Mouse (Mus musculus): ENCODE data around the gene Fam71e1. TPM values are rescaled to one million over a fixed set of nuclear protein-coding genes. Genes with fewer than 3 reads are reported as not detected.

Gene Fam71e1
- polyA plus RNA-seq, 1 experiment: 12.2 TPM

- no peak overlapping the region for H3K4me3 ChIP-seq (ENCODE audit: insufficient read depth, low read depth, low read length)
- 5% methylated on average over 1 of the region's 1 CpGs for WGBS
- TF ChIP-seq CTCF (conservative IDR thresholded peaks at IDR 0.05; ENCODE audit: insufficient read depth, insufficient read length, low read depth, low read length): no peak
- TF ChIP-seq POLR2A (IDR thresholded peaks at IDR 0.05; ENCODE audit: low read depth, low read length): no peak
- H3K36me3 ChIP-seq (ENCODE audit: control insufficient read depth, insufficient read depth, low read length): no peaks in the 10 kb centered on the region
- no peaks in the 10 kb centered on the region for H3K4me1 ChIP-seq (ENCODE audit: control insufficient read depth, insufficient read depth, low read length)
- DNase-seq: no peak
- H3K27ac ChIP-seq (ENCODE audit: insufficient read depth, low read depth, low read length): no peak overlapping the region
- H3K27me3 ChIP-seq (replicated peaks; ENCODE audit: control insufficient read depth, insufficient read depth, low read length): no peaks in the 10 kb centered on the region
Observed at GRCm38 (mm10) chr7:44472558-44472885, 23.9 kb upstream of the Fam71e1 start.

GRCm38 (mm10) chr7:44472961-44473646 is 23.3 kb upstream of the Fam71e1 start:
- WGBS: 47% methylated on average over 9 of the region's 9 CpGs
- DNase-seq: no peak
- no peak overlapping the region for H3K27ac ChIP-seq (ENCODE audit: insufficient read depth, low read depth, low read length)
- H3K36me3 ChIP-seq (ENCODE audit: control insufficient read depth, insufficient read depth, low read length): no peaks in the 10 kb centered on the region
- no peak overlapping the region for H3K4me3 ChIP-seq (ENCODE audit: insufficient read depth, low read depth, low read length)
- no peaks in the 10 kb centered on the region for H3K4me1 ChIP-seq (ENCODE audit: control insufficient read depth, insufficient read depth, low read length)
- TF ChIP-seq CTCF (conservative IDR thresholded peaks at IDR 0.05; ENCODE audit: insufficient read depth, insufficient read length, low read depth, low read length) (no peak), POLR2A (IDR thresholded peaks at IDR 0.05; ENCODE audit: low read depth, low read length) (no peak)
- no peaks in the 10 kb centered on the region for H3K27me3 ChIP-seq (replicated peaks; ENCODE audit: control insufficient read depth, insufficient read depth, low read length)

- Histone ChIP-seq H3K27ac (ENCODE audit: insufficient read depth, low read depth, low read length) (no peak overlapping the region), H3K36me3 (ENCODE audit: control insufficient read depth, insufficient read depth, low read length) (no peaks in the 10 kb centered on the region), H3K4me1 (ENCODE audit: control insufficient read depth, insufficient read depth, low read length) (no peaks in the 10 kb centered on the region), H3K4me3 (ENCODE audit: insufficient read depth, low read depth, low read length) (no peak overlapping the region), H3K27me3 (replicated peaks; ENCODE audit: control insufficient read depth, insufficient read depth, low read length) (0 out of 2 replicates have a peak, but pooled peaks cover 1% of the 10 kb centered on the region)
- no peak for TF ChIP-seq POLR2A (IDR thresholded peaks at IDR 0.05; ENCODE audit: low read depth, low read length)
- no peak for TF ChIP-seq CTCF (conservative IDR thresholded peaks at IDR 0.05; ENCODE audit: insufficient read depth, insufficient read length, low read depth, low read length)
- 27% methylated on average over 4 of the region's 4 CpGs for WGBS
- no peak for DNase-seq
Observed at GRCm38 (mm10) chr7:44474419-44474818, 22.0 kb upstream of the Fam71e1 start.

GRCm38 (mm10) chr7:44475046-44475614 is 21.3 kb upstream of the Fam71e1 start:
- 29% methylated on average over 5 of the region's 5 CpGs for WGBS
- 0 out of 2 replicates have a peak, but pooled peaks cover 1% of the 10 kb centered on the region for H3K27me3 ChIP-seq (replicated peaks; ENCODE audit: control insufficient read depth, insufficient read depth, low read length)
- no peaks in the 10 kb centered on the region for H3K4me1 ChIP-seq (ENCODE audit: control insufficient read depth, insufficient read depth, low read length)
- TF ChIP-seq POLR2A (IDR thresholded peaks at IDR 0.05; ENCODE audit: low read depth, low read length) (no peak), CTCF (conservative IDR thresholded peaks at IDR 0.05; ENCODE audit: insufficient read depth, insufficient read length, low read depth, low read length) (no peak)
- no peaks in the 10 kb centered on the region for H3K36me3 ChIP-seq (ENCODE audit: control insufficient read depth, insufficient read depth, low read length)
- no peak for DNase-seq
- no peak overlapping the region for H3K4me3 ChIP-seq (ENCODE audit: insufficient read depth, low read depth, low read length)
- no peak overlapping the region for H3K27ac ChIP-seq (ENCODE audit: insufficient read depth, low read depth, low read length)

GRCm38 (mm10) chr7:44482836-44483435 is 13.4 kb upstream of the Fam71e1 start:
- TF ChIP-seq POLR2A (IDR thresholded peaks at IDR 0.05; ENCODE audit: low read depth, low read length): no peak
- TF ChIP-seq CTCF (conservative IDR thresholded peaks at IDR 0.05; ENCODE audit: insufficient read depth, insufficient read length, low read depth, low read length): no peak
- no peaks in the 10 kb centered on the region for H3K4me1 ChIP-seq (ENCODE audit: control insufficient read depth, insufficient read depth, low read length)
- H3K27me3 ChIP-seq (replicated peaks; ENCODE audit: control insufficient read depth, insufficient read depth, low read length): 0 out of 2 replicates have a peak, but pooled peaks cover 1% of the 10 kb centered on the region
- H3K36me3 ChIP-seq (ENCODE audit: control insufficient read depth, insufficient read depth, low read length): no peaks in the 10 kb centered on the region
- DNase-seq: no peak
- H3K4me3 ChIP-seq (ENCODE audit: insufficient read depth, low read depth, low read length): no peak overlapping the region
- WGBS: 52% methylated on average over 3 of the region's 3 CpGs
- H3K27ac ChIP-seq (ENCODE audit: insufficient read depth, low read depth, low read length): no peak overlapping the region

- no peaks in the 10 kb centered on the region for H3K4me1 ChIP-seq (ENCODE audit: control insufficient read depth, insufficient read depth, low read length)
- 95% methylated on average over 1 of the region's 1 CpGs for WGBS
- no peaks in the 10 kb centered on the region for H3K36me3 ChIP-seq (ENCODE audit: control insufficient read depth, insufficient read depth, low read length)
- TF ChIP-seq POLR2A (IDR thresholded peaks at IDR 0.05; ENCODE audit: low read depth, low read length): no peak
- no peak for TF ChIP-seq CTCF (conservative IDR thresholded peaks at IDR 0.05; ENCODE audit: insufficient read depth, insufficient read length, low read depth, low read length)
- no peak for DNase-seq
- H3K4me3 ChIP-seq (ENCODE audit: insufficient read depth, low read depth, low read length): no peak overlapping the region
- H3K27me3 ChIP-seq (replicated peaks; ENCODE audit: control insufficient read depth, insufficient read depth, low read length): no peaks in the 10 kb centered on the region
- no peak overlapping the region for H3K27ac ChIP-seq (ENCODE audit: insufficient read depth, low read depth, low read length)
Observed at GRCm38 (mm10) chr7:44484109-44484508, 12.3 kb upstream of the Fam71e1 start.

- Histone ChIP-seq H3K27me3 (replicated peaks; ENCODE audit: control insufficient read depth, insufficient read depth, low read length) (no peaks in the 10 kb centered on the region), H3K27ac (ENCODE audit: insufficient read depth, low read depth, low read length) (no peak overlapping the region), H3K36me3 (ENCODE audit: control insufficient read depth, insufficient read depth, low read length) (no peaks in the 10 kb centered on the region), H3K4me3 (ENCODE audit: insufficient read depth, low read depth, low read length) (no peak overlapping the region), H3K4me1 (ENCODE audit: control insufficient read depth, insufficient read depth, low read length) (no peaks in the 10 kb centered on the region)
- no peak for TF ChIP-seq POLR2A (IDR thresholded peaks at IDR 0.05; ENCODE audit: low read depth, low read length)
- peak; percentile 99 for TF ChIP-seq CTCF (conservative IDR thresholded peaks at IDR 0.05; ENCODE audit: insufficient read depth, insufficient read length, low read depth, low read length)
- peak; percentile 73 for DNase-seq
- 42% methylated on average over 5 of the region's 5 CpGs for WGBS
Observed at GRCm38 (mm10) chr7:44484841-44485571, 11.4 kb upstream of the Fam71e1 start.

All from kidney, adult 2 months (tissue).